ENCODE assay signal across 34 mouse cellular contexts in the genomic region with DNA sequence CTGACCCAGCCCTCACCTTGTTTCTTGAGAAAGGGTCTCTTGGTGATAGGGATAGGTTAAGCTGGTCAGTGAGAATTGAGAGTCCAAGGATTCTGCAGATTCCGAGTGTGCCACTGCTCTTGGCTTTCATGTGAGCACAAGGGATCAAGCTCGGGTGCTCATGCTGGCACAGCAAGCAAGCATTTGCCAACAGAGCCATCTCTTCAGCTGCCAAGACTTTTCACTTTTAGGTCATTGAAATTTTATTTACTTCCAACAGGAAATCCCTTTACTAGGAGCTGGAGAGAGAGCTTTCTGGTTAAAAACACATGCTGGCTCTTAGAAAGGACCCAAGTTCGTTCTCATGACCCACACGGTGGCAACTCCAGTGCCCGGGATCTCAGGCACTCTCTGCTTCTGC. TPM values are rescaled to one million over a fixed set of nuclear protein-coding genes. Genes with fewer than 3 reads are reported as not detected.
"Had no signal": no experiment of that assay in that cellular context is flagged by ENCODE, and none has a peak within 500 bp of the region (broad histone marks: within the 10 kb centered on the region; RNA-seq: fewer than 3 reads in every experiment).

No protein-coding gene starts in this region.

- DNase-seq: gastrocnemius, postnatal 14 days; gastrocnemius, postnatal 36 days; heart, adult 11 months; heart, adult 2 months; heart, postnatal 14 days; heart, postnatal 36 days; kidney, adult 11 months; kidney, adult 2 months; kidney, adult 9 months; kidney, postnatal 14 days; kidney, postnatal 36 days; liver had no signal

- H3K4me1 ChIP-seq: heart, embryonic 13.5 days; heart, embryonic 15.5 days; kidney, embryonic 15.5 days; liver, embryonic 12.5 days had no signal

- H3K9ac ChIP-seq: heart, embryonic 13.5 days; heart, embryonic 15.5 days; hindbrain, embryonic 14.5 days; kidney, embryonic 15.5 days; liver, embryonic 12.5 days; liver, embryonic 14.5 days had no signal

- H3K27me3 ChIP-seq: heart, embryonic 13.5 days; heart, embryonic 15.5 days; kidney, embryonic 15.5 days; liver, embryonic 12.5 days had no signal

- ATAC-seq: hindbrain, postnatal 0 days; intestine, embryonic 16.5 days; liver, embryonic 12.5 days had no signal

- H3K4me2 ChIP-seq: heart, embryonic 11.5 days; heart, embryonic 13.5 days; heart, embryonic 15.5 days; hindbrain, embryonic 14.5 days; kidney, embryonic 15.5 days; liver, embryonic 12.5 days had no signal

- H3K4me3 ChIP-seq: heart, adult 2 months; heart, embryonic 13.5 days; heart, embryonic 15.5 days; kidney, embryonic 15.5 days; left cerebral cortex, adult 2 months; liver, embryonic 12.5 days had no signal

- H3K27ac ChIP-seq: heart, adult 2 months; heart, embryonic 13.5 days; heart, embryonic 15.5 days; hindbrain, embryonic 14.5 days; hindbrain, postnatal 0 days; kidney, embryonic 15.5 days; kidney, postnatal 0 days; left cerebral cortex, adult 2 months; liver, embryonic 12.5 days; liver, embryonic 14.5 days had no signal

- H3K9me3 ChIP-seq: heart, embryonic 13.5 days; heart, embryonic 15.5 days; kidney, embryonic 15.5 days; liver, embryonic 12.5 days had no signal

RNA-seq across cellular contexts. Expression of a gene that starts 10.1 kb away (rescaled TPM):
- total RNA-seq: gastrocnemius, postnatal 14 days; heart, postnatal 14 days; layer of hippocampus, adult 18-20 months; layer of hippocampus, adult 8-10 months; layer of hippocampus, postnatal 10 days; layer of hippocampus, postnatal 25 days; left cerebral cortex, adult 2 months; left cerebral cortex, postnatal 14 days; left cerebral cortex, postnatal 36 days had no signal
- polyA plus RNA-seq: heart, embryonic 11.5 days; heart, embryonic 13.5 days; heart, embryonic 15.5 days; heart, postnatal 0 days; hindbrain, embryonic 11.5 days; hindbrain, embryonic 14.5 days; hindbrain, postnatal 0 days; intestine, embryonic 14.5 days; intestine, embryonic 16.5 days; kidney, embryonic 15.5 days; kidney, postnatal 0 days; limb, embryonic 11.5 days; liver, embryonic 12.5 days; liver, embryonic 16.5 days had no signal
